Mouse (Mus musculus) megakaryocyte, embryonic 14.5 days (primary cell): ENCODE data around the gene Zfp119a.

Experiments used
- FLI1 ChIP-seq: IDR thresholded peaks from 2 replicates; pipeline ENCODE4 v1.6.1; 2012; ENCODE audit warnings: low read length, inconsistent platforms, mixed read lengths
- GATA1 ChIP-seq: IDR thresholded peaks from 3 replicates; pipeline ENCODE4 v1.6.1; 2012; ENCODE audit warnings: mixed read lengths, low read length, inconsistent platforms, borderline replicate concordance

GRCm38 (mm10) chr17:55906669-55907068 lies 27.9 kb upstream of the Zfp119a start:
- TF ChIP-seq GATA1 (no peak), FLI1 (no peak)
